Mouse (Mus musculus) WW6 (cell line): ENCODE measurements around the gene Rtp3.

ENCODE experiments used
- DNase-seq: peaks from one replicate; pipeline ENCODE4 v3.0.0-alpha.2; 2013; ENCODE audit warnings: low read depth, low spot score

The Rtp3 gene

DNA sequence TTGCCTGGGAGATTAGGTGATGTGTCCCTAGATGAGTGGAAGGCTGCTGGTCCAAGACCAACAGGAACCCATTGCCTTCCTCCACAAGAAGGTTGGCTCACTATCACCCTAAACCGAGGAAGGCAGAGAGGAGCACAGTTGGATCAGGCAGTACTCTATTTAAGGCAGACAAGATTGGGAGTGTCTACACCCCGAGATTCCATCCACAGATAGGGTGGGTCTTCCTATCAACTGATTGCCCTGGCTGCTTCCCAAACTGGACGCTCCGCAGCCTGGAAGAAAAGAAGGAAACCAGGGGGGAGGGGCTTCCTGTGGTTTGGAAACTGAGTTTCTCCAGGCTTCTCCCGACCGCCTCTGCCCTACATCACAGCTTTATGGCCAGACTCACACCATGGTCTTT lies at the start of gene Rtp3:
Gene Rtp3 (minus strand): TSS at position 380 of the 400 bp plus-strand sequence.
- DNase-seq: no peak

- no peak for DNase-seq
Measured at GRCm38 (mm10) chr9:111039966-111040365, 49.6 kb upstream of the Rtp3 start.

DNA sequence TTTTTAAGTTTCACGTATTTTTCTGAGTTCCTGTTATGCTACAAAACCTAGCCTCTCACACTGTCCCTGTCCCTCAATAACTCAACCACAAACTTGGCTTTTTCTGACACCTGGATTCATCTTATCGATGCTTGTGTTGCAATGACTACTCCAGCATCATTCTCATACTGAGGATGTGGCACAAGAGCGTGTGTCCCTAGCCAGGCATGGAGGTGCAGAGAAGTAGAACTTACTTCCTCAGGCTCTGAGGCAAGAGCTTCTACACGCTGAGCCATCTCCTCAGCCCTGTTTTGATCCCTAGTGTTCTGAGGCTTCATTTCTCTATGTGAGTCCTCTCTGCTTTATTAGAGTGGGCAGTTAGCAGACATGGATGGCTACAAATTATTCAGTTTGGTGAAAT lies 43.3 kb upstream of the Rtp3 start:
- DNase-seq: no peak

GRCm38 (mm10) chr9:111026791-111027190 lies 36.4 kb upstream of the Rtp3 start:
- DNase-seq: no peak

GRCm38 (mm10) chr9:111019022-111019421 lies 28.6 kb upstream of the Rtp3 start, which contains the start of gene Ltf:
TSS of gene Ltf (plus strand) at chr9:111019271.
- DNase-seq: no peak

GRCm38 (mm10) chr9:111015658-111016057 lies 25.3 kb upstream of the Rtp3 start:
- DNase-seq: peak; percentile 26

DNA sequence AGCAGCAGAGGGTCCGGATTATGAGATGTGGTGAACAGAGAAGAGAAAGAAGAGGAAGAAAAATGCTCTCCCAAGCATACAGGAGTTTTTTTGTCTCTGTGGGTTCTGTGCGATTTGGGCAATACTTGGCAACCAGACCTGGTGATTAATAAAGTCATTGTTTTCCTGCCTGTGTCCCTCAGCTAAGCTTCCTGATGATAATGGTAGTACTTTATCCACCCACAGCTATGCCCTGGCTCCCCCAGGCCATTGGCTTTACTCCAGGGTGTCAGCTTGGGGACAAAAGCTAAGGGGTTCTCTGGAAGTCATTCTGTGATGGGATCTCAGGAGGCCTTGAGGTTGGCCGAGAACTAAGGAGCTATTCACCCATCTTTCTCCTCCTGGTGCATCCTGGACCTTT lies 21.7 kb upstream of the Rtp3 start:
- no peak for DNase-seq

GRCm38 (mm10) chr9:111011550-111011949 lies 21.2 kb upstream of the Rtp3 start:
- no peak for DNase-seq

DNA sequence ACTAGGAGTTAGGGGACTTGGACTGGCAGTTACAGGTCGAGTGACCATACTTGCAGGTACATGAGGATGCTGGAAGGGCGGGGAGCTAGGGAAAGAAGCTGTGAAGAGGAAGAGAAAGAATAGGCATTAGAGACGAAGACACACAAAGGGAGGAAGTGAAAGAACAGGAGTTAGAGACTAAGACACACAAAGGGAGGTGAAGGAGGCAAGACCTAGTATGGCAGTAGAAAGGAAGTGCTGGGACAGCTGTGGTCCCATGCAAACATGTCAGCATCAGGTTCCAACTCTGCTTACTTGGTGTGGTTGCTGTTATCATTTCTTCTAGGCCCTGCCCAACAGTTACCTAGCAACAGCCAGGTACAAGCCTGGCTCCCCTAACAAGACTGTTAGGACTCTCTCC lies 19.4 kb upstream of the Rtp3 start:
- DNase-seq: no peak

DNA sequence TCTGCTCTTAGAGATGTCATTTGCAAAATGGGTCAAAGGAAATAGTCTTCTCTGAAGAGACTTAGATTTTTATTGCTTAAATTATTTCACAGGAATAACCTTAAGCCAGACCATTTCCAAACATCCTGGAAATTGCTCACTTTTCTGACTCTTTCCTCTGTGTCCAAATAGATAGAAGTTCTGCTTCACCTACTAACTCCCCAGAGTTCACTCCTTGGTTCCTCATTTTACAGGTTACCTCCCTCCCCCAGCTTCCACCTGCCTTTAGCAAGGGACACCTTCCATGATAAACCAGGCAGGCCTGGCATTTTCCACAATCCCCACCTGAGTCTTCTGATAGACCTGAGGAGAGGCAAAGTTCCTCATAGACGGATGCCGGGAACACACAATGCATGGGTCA lies 16.2 kb upstream of the Rtp3 start:
- DNase-seq: no peak

DNA sequence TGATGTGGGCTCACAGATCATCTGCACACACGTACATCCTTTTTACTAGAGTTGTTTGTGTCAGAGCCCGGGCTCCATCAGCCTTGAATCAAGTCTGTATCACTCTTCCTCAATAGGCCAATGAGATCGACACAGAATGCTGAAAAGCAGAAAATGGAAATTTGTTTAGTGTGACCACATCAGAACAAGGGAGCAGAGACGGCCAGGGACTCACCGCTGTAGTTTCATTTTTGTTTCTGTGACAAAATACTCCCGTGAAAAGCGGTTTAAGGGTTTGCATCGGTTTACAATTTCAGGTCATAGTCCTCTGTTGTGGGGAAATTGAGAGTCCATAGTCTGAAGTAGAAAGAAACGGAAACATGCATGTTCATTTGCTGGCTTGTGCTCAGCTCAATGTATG lies 12.9 kb upstream of the Rtp3 start:
- no peak for DNase-seq

- DNase-seq: no peak
Measured at GRCm38 (mm10) chr9:111001621-111002020, 11.2 kb upstream of the Rtp3 start.

DNA sequence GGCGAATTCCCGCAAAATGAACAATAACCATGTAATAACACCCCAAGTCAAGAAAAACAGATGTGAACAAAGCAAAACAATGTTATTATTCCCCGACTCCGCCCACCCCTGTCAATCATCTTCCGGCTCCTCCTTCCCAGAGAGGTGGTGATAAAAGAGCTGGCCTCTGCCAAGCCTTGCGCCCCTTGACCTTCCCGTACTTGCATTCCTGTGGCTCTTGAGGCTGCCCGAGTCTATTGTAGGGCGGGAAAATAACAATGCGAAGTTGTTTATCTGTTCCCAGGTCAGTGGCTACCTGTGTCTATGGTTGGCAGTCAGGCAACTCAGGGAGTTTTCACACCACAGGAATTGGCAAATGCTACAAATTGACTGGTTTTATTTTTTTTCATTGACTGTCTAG lies 9.5 kb upstream of the Rtp3 start:
- no peak for DNase-seq

- DNase-seq: no peak
Measured at GRCm38 (mm10) chr9:110999056-110999455, 8.7 kb upstream of the Rtp3 start.

- peak; percentile 70 for DNase-seq
Measured at GRCm38 (mm10) chr9:110997245-110997644, 6.9 kb upstream of the Rtp3 start.

DNA sequence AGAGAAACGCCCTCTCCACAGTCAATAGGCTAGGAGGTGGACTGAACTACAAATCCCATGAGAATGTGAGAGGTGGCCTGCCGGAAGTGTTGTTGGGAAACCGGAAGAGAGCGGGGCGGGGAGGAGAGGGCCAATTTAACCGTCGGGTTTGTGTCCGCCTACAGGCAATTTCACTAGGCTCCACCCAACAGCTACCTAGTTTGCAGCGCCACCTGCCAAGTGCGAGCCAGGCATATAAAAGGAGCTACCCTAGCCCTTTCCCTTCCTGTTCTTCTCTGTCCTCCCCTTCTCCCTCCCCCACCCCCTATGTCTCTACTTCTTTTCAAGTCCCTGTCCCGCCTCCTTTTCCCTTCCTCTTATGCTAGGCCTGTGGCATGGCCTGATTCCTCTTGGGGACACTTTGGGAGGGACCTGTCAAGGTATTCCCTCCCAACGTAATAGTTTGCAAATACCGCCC lies 4.4 kb upstream of the Rtp3 start:
- peak; percentile 71 for DNase-seq

DNA sequence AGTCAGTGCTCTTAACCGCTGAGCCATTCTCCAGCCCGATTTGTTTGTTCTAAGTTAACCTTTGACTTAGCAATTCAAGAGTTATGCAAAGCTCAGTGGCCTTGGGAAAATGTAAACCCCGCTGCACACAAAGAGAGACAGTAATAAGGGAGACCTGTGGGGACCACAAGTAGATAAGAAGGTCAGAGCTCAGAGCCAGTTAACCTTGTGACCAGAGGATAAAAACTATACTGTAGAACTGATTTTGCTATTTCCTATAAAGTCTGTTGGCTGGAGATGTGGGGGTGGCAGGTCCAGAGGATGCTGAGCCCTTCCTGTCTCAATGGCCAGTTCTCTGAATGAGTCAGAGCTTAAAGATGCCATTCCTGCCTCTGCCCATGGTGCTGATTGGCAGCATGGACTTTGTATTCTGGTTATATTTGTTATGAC lies 2.9 kb upstream of the Rtp3 start:
- DNase-seq: no peak

DNA sequence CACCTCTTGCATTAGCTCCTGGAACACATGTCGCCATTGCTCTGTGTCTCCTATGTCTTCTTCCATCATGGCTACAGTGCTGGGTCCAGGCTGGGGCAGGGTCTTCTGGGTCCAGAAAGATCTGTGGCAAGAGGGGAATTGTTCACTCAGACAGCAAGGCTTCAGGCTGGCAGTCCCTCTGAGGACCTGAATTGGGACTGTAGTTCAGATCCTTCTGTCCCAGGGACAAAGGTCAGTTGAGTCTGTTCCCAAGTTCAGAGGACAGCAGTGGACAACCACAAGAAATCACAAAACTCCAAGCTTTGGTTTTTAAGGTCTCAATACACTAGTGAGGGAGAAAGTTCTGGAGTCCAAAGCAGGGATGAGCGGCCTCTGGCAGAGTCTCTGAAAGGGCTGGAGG lies 840 bp downstream of the Rtp3 start:
- DNase-seq: no peak

DNA sequence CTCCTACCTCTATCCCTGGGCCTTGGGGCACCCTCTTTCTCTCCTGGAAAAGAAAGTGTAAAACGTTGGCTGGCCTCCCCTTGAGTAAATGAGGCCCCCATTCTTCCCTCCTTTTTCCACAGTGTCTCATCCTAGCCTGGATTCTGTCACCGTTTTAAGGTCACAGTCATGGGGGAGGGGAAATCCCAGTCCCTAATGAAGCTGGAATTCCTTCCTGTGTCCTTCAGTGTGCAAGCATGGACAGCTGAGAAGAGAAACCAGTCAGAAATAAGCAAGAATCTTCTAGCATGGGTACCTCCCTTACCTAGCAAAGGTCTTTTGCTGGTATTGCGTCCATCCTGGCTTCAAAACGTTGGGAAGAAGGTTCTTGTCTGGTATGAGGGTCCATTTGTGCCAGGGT lies 1.2 kb downstream of the Rtp3 start:
- DNase-seq: no peak

GRCm38 (mm10) chr9:110988078-110988477 lies 2.3 kb downstream of the Rtp3 start:
- no peak for DNase-seq

- no peak for DNase-seq
Measured at GRCm38 (mm10) chr9:110987331-110987730, 3.1 kb downstream of the Rtp3 start.

DNA sequence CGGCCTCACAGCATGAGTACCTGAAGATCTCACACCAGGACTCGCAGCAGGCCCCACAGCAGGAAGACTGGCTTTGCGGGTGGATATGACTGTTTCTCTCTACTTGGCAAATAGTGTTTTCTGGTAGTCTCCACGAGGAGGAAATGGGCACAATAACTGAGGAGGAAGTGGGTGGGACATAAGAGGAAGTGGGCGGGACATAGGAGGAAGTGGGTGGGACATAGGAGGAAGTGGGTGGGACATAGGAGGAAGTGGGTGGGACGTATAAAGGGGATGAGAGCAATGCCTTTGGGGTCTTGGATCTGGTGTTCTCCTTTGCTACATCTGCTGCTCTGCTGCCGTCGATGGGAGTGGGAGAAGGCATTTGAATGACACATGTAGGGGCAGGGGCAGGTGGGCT lies 4.4 kb downstream of the Rtp3 start:
- no peak for DNase-seq

- DNase-seq: no peak
Measured at GRCm38 (mm10) chr9:110985541-110985940, 4.8 kb downstream of the Rtp3 start.

- DNase-seq: no peak
Measured at GRCm38 (mm10) chr9:110984096-110984495, 6.3 kb downstream of the Rtp3 start.
